Mouse (Mus musculus) c-Kit-positive CD71-positive TER-119-positive erythroid progenitor cells, embryonic 14.5 days (primary cell): Measurements from ENCODE around the gene Tnnt2.

Experiments used
- DNase-seq: peaks from one replicate; pipeline ENCODE4 v3.0.0-alpha.2; 2013; ENCODE audit warnings: low spot score

Gene Tnnt2

GRCm38 (mm10) chr1:135855344-135855687, 19.2 kb downstream of the Tnnt2 start:
- no peak for DNase-seq

- no peak for DNase-seq
Measured at GRCm38 (mm10) chr1:135856070-135856469, 19.9 kb downstream of the Tnnt2 start.

GRCm38 (mm10) chr1:135857137-135857775, 21.1 kb downstream of the Tnnt2 start:
- no peak for DNase-seq

- no peak for DNase-seq
Measured at GRCm38 (mm10) chr1:135858533-135858932, 22.4 kb downstream of the Tnnt2 start.

- DNase-seq: no peak
Measured at GRCm38 (mm10) chr1:135861091-135861490, 24.9 kb downstream of the Tnnt2 start.

GRCm38 (mm10) chr1:135861980-135862552, 25.9 kb downstream of the Tnnt2 start:
- no peak for DNase-seq

GRCm38 (mm10) chr1:135862561-135862960, 26.4 kb downstream of the Tnnt2 start:
- no peak for DNase-seq

- DNase-seq: no peak
Measured at GRCm38 (mm10) chr1:135863786-135864335, 27.7 kb downstream of the Tnnt2 start.

GRCm38 (mm10) chr1:135864830-135865229, 28.7 kb downstream of the Tnnt2 start:
- no peak for DNase-seq

GRCm38 (mm10) chr1:135865518-135866194, 29.5 kb downstream of the Tnnt2 start:
- peak; percentile 62 for DNase-seq

- no peak for DNase-seq
Measured at GRCm38 (mm10) chr1:135868570-135868969, 32.4 kb downstream of the Tnnt2 start.

GRCm38 (mm10) chr1:135872991-135873390, 36.8 kb downstream of the Tnnt2 start:
- no peak for DNase-seq

- no peak for DNase-seq
Measured at GRCm38 (mm10) chr1:135877248-135877647, 41.1 kb downstream of the Tnnt2 start.

- DNase-seq: peak; percentile 56
Measured at GRCm38 (mm10) chr1:135882385-135883109, 46.4 kb downstream of the Tnnt2 start.

GRCm38 (mm10) chr1:135889461-135890185, 53.5 kb downstream of the Tnnt2 start:
- DNase-seq: no peak

GRCm38 (mm10) chr1:135891424-135892216, 55.5 kb downstream of the Tnnt2 start:
- DNase-seq: no peak

- no peak for DNase-seq
Measured at GRCm38 (mm10) chr1:135892233-135892632, 56.1 kb downstream of the Tnnt2 start.

GRCm38 (mm10) chr1:135892764-135893163, 56.6 kb downstream of the Tnnt2 start:
- DNase-seq: no peak

- no peak for DNase-seq
Measured at GRCm38 (mm10) chr1:135893377-135893776, 57.2 kb downstream of the Tnnt2 start.

GRCm38 (mm10) chr1:135895367-135895766, 59.2 kb downstream of the Tnnt2 start:
- no peak for DNase-seq

- no peak for DNase-seq
Measured at GRCm38 (mm10) chr1:135899295-135899694, 63.1 kb downstream of the Tnnt2 start.
